Mouse (Mus musculus): ENCODE measurements around the gene Slc2a9.

DNA sequence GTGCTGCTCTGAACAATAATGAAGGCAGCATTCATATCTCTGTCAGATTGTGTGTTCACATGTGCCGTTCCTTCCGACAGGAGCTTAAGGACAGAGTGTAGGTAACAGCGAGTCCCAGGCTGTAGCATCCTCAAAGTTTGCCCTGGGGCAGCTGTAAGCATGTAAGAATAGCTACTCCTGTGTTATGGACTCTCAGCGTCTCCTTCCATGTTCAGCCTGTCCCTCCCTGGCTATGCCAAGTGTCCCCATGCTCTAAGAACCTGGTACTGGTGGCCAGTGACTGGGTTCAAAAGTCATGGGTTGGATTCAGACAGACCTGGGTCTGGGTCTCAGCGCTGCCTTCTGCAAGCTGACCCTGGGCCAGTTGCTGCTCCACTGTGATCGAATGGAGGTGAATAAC lies 32.1 kb downstream of the Slc2a9 start:
- TF ChIP-seq MAX (IDR thresholded peaks at IDR 0.05) (no peak), CTCF (IDR thresholded peaks at IDR 0.05; ENCODE audit: control insufficient read depth, insufficient read depth, insufficient read length) (no peak)
